Mouse (Mus musculus): Measurements from ENCODE around the gene Adamts13. TPM values are rescaled to one million over a fixed set of nuclear protein-coding genes. Genes with fewer than 3 reads are reported as not detected.

The Adamts13 gene
- total RNA-seq, 2 experiments from 2014 or later: 0.04 to 0.95 TPM

GRCm38 (mm10) chr2:27028437-27029015 lies 55.3 kb downstream of the Adamts13 start:
- ATAC-seq (ENCODE audit: poor library complexity, severe bottlenecking): peak; percentile 25

- ATAC-seq (ENCODE audit: poor library complexity, severe bottlenecking): no peak
Measured at GRCm38 (mm10) chr2:27032361-27032760, 59.1 kb downstream of the Adamts13 start.

GRCm38 (mm10) chr2:27036003-27036402 lies 62.8 kb downstream of the Adamts13 start:
- no peak for ATAC-seq (ENCODE audit: poor library complexity, severe bottlenecking)

GRCm38 (mm10) chr2:27037008-27037407 lies 63.8 kb downstream of the Adamts13 start:
- ATAC-seq (ENCODE audit: poor library complexity, severe bottlenecking): no peak

- ATAC-seq (ENCODE audit: poor library complexity, severe bottlenecking): peak; percentile 72
Measured at GRCm38 (mm10) chr2:27038596-27038995, 65.4 kb downstream of the Adamts13 start.

- ATAC-seq (ENCODE audit: poor library complexity, severe bottlenecking): no peak
Measured at GRCm38 (mm10) chr2:27039286-27039685, 66.1 kb downstream of the Adamts13 start.

GRCm38 (mm10) chr2:27042131-27042844 lies 69.1 kb downstream of the Adamts13 start:
- no peak for ATAC-seq (ENCODE audit: poor library complexity, severe bottlenecking)

- ATAC-seq (ENCODE audit: poor library complexity, severe bottlenecking): no peak; the same call in 1 of the 2 replicates
Measured at GRCm38 (mm10) chr2:27043461-27043860, 70.2 kb downstream of the Adamts13 start.

- no peak for ATAC-seq (ENCODE audit: poor library complexity, severe bottlenecking)
Measured at GRCm38 (mm10) chr2:27044166-27044565, 71.0 kb downstream of the Adamts13 start.

GRCm38 (mm10) chr2:27044641-27045040 lies 71.4 kb downstream of the Adamts13 start:
- ATAC-seq (ENCODE audit: poor library complexity, severe bottlenecking): no peak

- no peak for ATAC-seq (ENCODE audit: poor library complexity, severe bottlenecking)
Measured at GRCm38 (mm10) chr2:27045979-27046770, 73.0 kb downstream of the Adamts13 start.

GRCm38 (mm10) chr2:27049408-27049807 lies 76.2 kb downstream of the Adamts13 start:
- ATAC-seq (ENCODE audit: poor library complexity, severe bottlenecking): no peak

- no peak for ATAC-seq (ENCODE audit: poor library complexity, severe bottlenecking)
Measured at GRCm38 (mm10) chr2:27058251-27058650, 85.0 kb downstream of the Adamts13 start.

- no peak for ATAC-seq (ENCODE audit: poor library complexity, severe bottlenecking)
Measured at GRCm38 (mm10) chr2:27058751-27059150, 85.5 kb downstream of the Adamts13 start.

- no peak for ATAC-seq (ENCODE audit: poor library complexity, severe bottlenecking)
Measured at GRCm38 (mm10) chr2:27059187-27059586, 86.0 kb downstream of the Adamts13 start.

Other genes with a start within 250 kb of the Adamts13 start
- not detected in 2 replicates for gene Abo, start 108.4 kb upstream of the Adamts13 start, total RNA-seq (2015)
- not detected in 2 replicates for gene Abo, start 108.4 kb upstream of the Adamts13 start, total RNA-seq (2017)
- gene Surf6, start 70.5 kb upstream of the Adamts13 start, total RNA-seq (2015): 8.9 and 9.2 TPM in 2 replicates
- 20.7 and 27.9 TPM in 2 replicates for gene Surf6, start 70.5 kb upstream of the Adamts13 start, total RNA-seq (2017)
- 5.6 and 7.2 TPM in 2 replicates for gene Med22, start 62.7 kb upstream of the Adamts13 start, total RNA-seq (2015)
- 10.9 and 12.7 TPM in 2 replicates for gene Med22, start 62.7 kb upstream of the Adamts13 start, total RNA-seq (2017)
- gene Rpl7a, start 62.7 kb upstream of the Adamts13 start, total RNA-seq (2015): 1,352 and 1,498 TPM in 2 replicates
- 1,113 and 1,311 TPM in 2 replicates for gene Rpl7a, start 62.7 kb upstream of the Adamts13 start, total RNA-seq (2017)
- gene Surf2, start 57.0 kb upstream of the Adamts13 start, total RNA-seq (2015): 31.3 and 35.6 TPM in 2 replicates
- gene Surf2, start 57.0 kb upstream of the Adamts13 start, total RNA-seq (2017): 34.0 and 34.5 TPM in 2 replicates
- gene Surf1, start 56.9 kb upstream of the Adamts13 start, total RNA-seq (2015): 102 and 106 TPM in 2 replicates
- gene Surf1, start 56.9 kb upstream of the Adamts13 start, total RNA-seq (2017): 61.3 and 77.4 TPM in 2 replicates
- gene Surf4, start 39.5 kb upstream of the Adamts13 start, total RNA-seq (2015): 95.0 and 100 TPM in 2 replicates
- gene Surf4, start 39.5 kb upstream of the Adamts13 start, total RNA-seq (2017): 86.1 and 98.4 TPM in 2 replicates
- gene Stkld1, start 39.4 kb upstream of the Adamts13 start, total RNA-seq (2015): 0.16 and 0.60 TPM in 2 replicates
- not detected in 2 replicates for gene Stkld1, start 39.4 kb upstream of the Adamts13 start, total RNA-seq (2017)
- 19.4 and 21.1 TPM in 2 replicates for gene Rexo4, start 9.0 kb upstream of the Adamts13 start, total RNA-seq (2015)
- 69.1 and 72.6 TPM in 2 replicates for gene Rexo4, start 9.0 kb upstream of the Adamts13 start, total RNA-seq (2017)
- 11.9 and 14.9 TPM in 2 replicates for gene Cacfd1, start 36.5 kb downstream of the Adamts13 start, total RNA-seq (2015)
- gene Cacfd1, start 36.5 kb downstream of the Adamts13 start, total RNA-seq (2017): 4.7 and 7.5 TPM in 2 replicates
- gene Slc2a6, start 54.6 kb downstream of the Adamts13 start, total RNA-seq (2015): 23.0 and 23.3 TPM in 2 replicates
- 39.1 and 40.0 TPM in 2 replicates for gene Slc2a6, start 54.6 kb downstream of the Adamts13 start, total RNA-seq (2017)
- not detected in 2 replicates for gene Mymk, start 98.8 kb downstream of the Adamts13 start, total RNA-seq (2015)
- not detected in 2 replicates for gene Mymk, start 98.8 kb downstream of the Adamts13 start, total RNA-seq (2017)
- not detected in 2 replicates for gene Adamtsl2, start 106.0 kb downstream of the Adamts13 start, total RNA-seq (2015)
- not detected in 2 replicates for gene Adamtsl2, start 106.0 kb downstream of the Adamts13 start, total RNA-seq (2017)
- not detected in 2 replicates for gene Fam163b, start 169.1 kb downstream of the Adamts13 start, total RNA-seq (2015)
- not detected in 2 replicates for gene Fam163b, start 169.1 kb downstream of the Adamts13 start, total RNA-seq (2017)
- not detected in 2 replicates for gene Dbh, start 191.8 kb downstream of the Adamts13 start, total RNA-seq (2015)
- not detected in 2 replicates for gene Dbh, start 191.8 kb downstream of the Adamts13 start, total RNA-seq (2017)

All from megakaryocyte, adult 5-6 weeks (primary cell).